Comparison of ENCODE assay signal across 15 mouse cellular contexts in the genomic region with DNA sequence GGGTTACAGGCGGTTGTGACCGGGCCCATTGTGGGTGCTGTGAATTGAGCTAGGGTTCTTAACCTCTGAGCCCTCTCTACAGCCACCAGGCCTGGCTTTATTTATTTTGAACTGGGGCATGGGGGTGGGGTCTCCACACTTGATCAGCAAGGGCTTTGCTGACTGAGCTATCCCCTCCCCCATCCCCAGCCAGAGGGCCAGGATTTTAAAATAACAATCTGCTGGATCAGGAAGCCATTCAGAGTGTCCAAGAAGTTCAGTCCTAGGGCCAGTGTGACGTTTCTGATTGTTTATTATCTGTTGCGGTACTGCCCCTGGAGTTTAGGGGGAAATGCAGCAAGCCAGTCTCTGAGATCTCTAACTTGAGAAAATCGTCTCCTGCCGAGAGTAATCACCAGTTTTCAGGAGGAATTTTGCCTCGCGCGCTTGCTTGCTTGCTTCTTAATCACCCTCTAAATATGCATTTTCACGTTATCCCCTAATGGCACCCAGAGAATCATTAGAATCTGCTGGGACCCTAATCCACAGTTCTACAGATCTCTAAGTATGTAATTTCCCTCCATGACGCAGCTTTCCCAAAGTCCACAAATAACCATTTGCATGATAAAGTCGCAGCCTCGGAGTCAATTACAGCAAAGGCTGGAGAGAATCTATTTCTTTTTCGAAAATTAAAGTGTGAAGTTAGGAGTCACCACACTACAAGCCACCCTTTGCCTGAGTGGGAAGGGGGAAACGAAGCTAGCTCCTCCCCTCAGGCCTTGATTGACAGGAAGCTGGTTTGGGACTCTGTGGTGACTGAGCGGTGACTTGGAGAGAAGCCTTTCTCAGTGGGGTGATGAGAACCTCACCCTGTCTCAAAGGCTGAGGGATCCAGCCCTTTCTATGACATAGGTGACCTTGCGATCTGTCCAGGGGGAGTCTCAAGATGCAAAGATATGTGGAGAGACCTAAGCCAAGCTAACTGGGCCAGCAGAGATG.
DNase-seq lines count a peak whose midpoint lies in the region; ATAC-seq lines count a peak whose summit lies in the region.
"Had no signal": no experiment of that assay in that cellular context is flagged by ENCODE, and none has a peak within 500 bp of the region (broad histone marks: within the 10 kb centered on the region; RNA-seq: fewer than 3 reads in every experiment).

No protein-coding gene starts in this region.

- no peak overlapping the region for H3K27ac ChIP-seq in forebrain, embryonic 14.5 days (ENCODE audit: low read depth, low read length)
- H3K27ac ChIP-seq in forebrain, embryonic 11.5 days (ENCODE audit: low read depth, low read length): no peak overlapping the region
- H3K27ac ChIP-seq in neural tube, embryonic 13.5 days (replicated peaks): no peak overlapping the region
- 0 out of 2 replicates have a peak overlapping the region, but pooled peaks have one; percentile 11 for H3K27ac ChIP-seq in neural tube, embryonic 15.5 days (replicated peaks)
- H3K27ac ChIP-seq: layer of hippocampus, adult 2 months had no signal

- H3K4me1 ChIP-seq in forebrain, embryonic 14.5 days (ENCODE audit: control insufficient read depth, insufficient read depth, low read length): peaks cover 4% of the 10 kb centered on the region; the same call in 1 of the 2 replicates
- H3K4me1 ChIP-seq in forebrain, embryonic 11.5 days (replicated peaks; ENCODE audit: control insufficient read depth, insufficient read depth, low read length): peaks cover 3% of the 10 kb centered on the region; the same call in 1 of the 2 replicates
- peaks cover 16% of the 10 kb centered on the region for H3K4me1 ChIP-seq in neural tube, embryonic 13.5 days (replicated peaks)
- H3K4me1 ChIP-seq in neural tube, embryonic 15.5 days: peaks cover 15% of the 10 kb centered on the region

- no peak overlapping the region for H3K4me2 ChIP-seq in forebrain, embryonic 14.5 days (ENCODE audit: low read length)
- H3K4me2 ChIP-seq in forebrain, embryonic 11.5 days (ENCODE audit: low read depth, low read length, severe bottlenecking): no peak overlapping the region
- H3K4me2 ChIP-seq in neural tube, embryonic 13.5 days: no peak overlapping the region
- H3K4me2 ChIP-seq in neural tube, embryonic 15.5 days: no peak overlapping the region

- no peak overlapping the region for H3K4me3 ChIP-seq in forebrain, embryonic 14.5 days (ENCODE audit: low read depth, low read length)
- H3K4me3 ChIP-seq in forebrain, embryonic 11.5 days (ENCODE audit: low read depth, low read length): no peak overlapping the region
- H3K4me3 ChIP-seq in neural tube, embryonic 13.5 days: no peak overlapping the region
- no peak overlapping the region for H3K4me3 ChIP-seq in neural tube, embryonic 15.5 days (replicated peaks)
- H3K4me3 ChIP-seq: layer of hippocampus, adult 2 months had no signal

- no peaks in the 10 kb centered on the region for H3K27me3 ChIP-seq in forebrain, embryonic 14.5 days (replicated peaks; ENCODE audit: control insufficient read depth, insufficient read depth, low read length)
- no peaks in the 10 kb centered on the region for H3K27me3 ChIP-seq in forebrain, embryonic 11.5 days (ENCODE audit: control insufficient read depth, insufficient read depth, low read length)
- no peaks in the 10 kb centered on the region for H3K27me3 ChIP-seq in neural tube, embryonic 13.5 days
- H3K27me3 ChIP-seq in neural tube, embryonic 15.5 days (replicated peaks): no peaks in the 10 kb centered on the region

- intact Hi-C loops in heart, postnatal 10 days (cut with DNase I): no loop called here
- intact Hi-C loops in left cerebral cortex, postnatal 25 days (cut with DNase I): no loop called here

- DNase-seq in forebrain, embryonic 14.5 days (ENCODE audit: low spot score): peak; percentile 20
- no peak for DNase-seq in forebrain, embryonic 11.5 days (ENCODE audit: low spot score)
- no peak for DNase-seq in neural tube, embryonic 10.5 days (ENCODE audit: extremely low spot score, low spot score)
- no peak for DNase-seq in heart, postnatal 10 days
- no peak for DNase-seq in left cerebral cortex, postnatal 25 days (ENCODE audit: low spot score in 2 of 2)
- DNase-seq: adrenal gland, postnatal 10 days; cerebellum, postnatal 25 days; heart, postnatal 4 days; kidney, adult 9 months; right cerebral cortex, postnatal 25 days had no signal

- no peaks in the 10 kb centered on the region for H3K9me3 ChIP-seq in forebrain, embryonic 14.5 days (replicated peaks; ENCODE audit: control insufficient read depth, low read length)
- H3K9me3 ChIP-seq in forebrain, embryonic 11.5 days (ENCODE audit: control insufficient read depth, low read length): no peaks in the 10 kb centered on the region
- no peaks in the 10 kb centered on the region for H3K9me3 ChIP-seq in neural tube, embryonic 13.5 days
- no peaks in the 10 kb centered on the region for H3K9me3 ChIP-seq in neural tube, embryonic 15.5 days (replicated peaks)

- ATAC-seq in forebrain, embryonic 14.5 days: no peak
- no peak for ATAC-seq in forebrain, embryonic 11.5 days (replicated peaks; ENCODE audit: low FRiP score)
- ATAC-seq in neural tube, embryonic 13.5 days (ENCODE audit: low read depth): peak; percentile 36; the same call in 1 of the 2 replicates
- ATAC-seq in granulocyte monocyte progenitor cell, adult 5-6 weeks (replicated peaks; ENCODE audit: poor library complexity, severe bottlenecking): peak; percentile 29
- peak; percentile 42; the same call in 1 of the 2 replicates for ATAC-seq in neural tube, embryonic 15.5 days (ENCODE audit: low FRiP score)
- ATAC-seq: lung, postnatal 0 days had no signal

- H3K9ac ChIP-seq in forebrain, embryonic 14.5 days (ENCODE audit: low read length): no peak overlapping the region
- H3K9ac ChIP-seq in forebrain, embryonic 11.5 days (ENCODE audit: low read length): no peak overlapping the region
- no peak overlapping the region for H3K9ac ChIP-seq in neural tube, embryonic 13.5 days
- no peak overlapping the region for H3K9ac ChIP-seq in neural tube, embryonic 15.5 days (replicated peaks)

- 36% methylated on average over 17 of the region's 17 CpGs for WGBS in forebrain, embryonic 14.5 days
- 36% methylated on average over 17 of the region's 17 CpGs for WGBS in forebrain, embryonic 11.5 days
- 38% methylated on average over 17 of the region's 17 CpGs for WGBS in neural tube, embryonic 13.5 days
- WGBS in neural tube, embryonic 15.5 days: 34% methylated on average over 17 of the region's 17 CpGs

- H3K36me3 ChIP-seq in forebrain, embryonic 14.5 days (ENCODE audit: control insufficient read depth, insufficient read depth, low read length): no peaks in the 10 kb centered on the region
- no peaks in the 10 kb centered on the region for H3K36me3 ChIP-seq in forebrain, embryonic 11.5 days (ENCODE audit: control insufficient read depth, insufficient read depth, low read length)
- H3K36me3 ChIP-seq in neural tube, embryonic 13.5 days: no peaks in the 10 kb centered on the region
- no peaks in the 10 kb centered on the region for H3K36me3 ChIP-seq in neural tube, embryonic 15.5 days

Comparison
In these comparisons a context has a peak if more than half of its experiments do, and no peak if none do; other contexts are left out.
1. ATAC-seq: peak in neural tube, embryonic 13.5 days (single experiment), granulocyte monocyte progenitor cell, adult 5-6 weeks (single experiment) and neural tube, embryonic 15.5 days (single experiment); none in forebrain, embryonic 14.5 days (single experiment) and forebrain, embryonic 11.5 days (single experiment).